Mouse (Mus musculus) forebrain, embryonic 15.5 days (tissue): Measurements from ENCODE around the gene Map3k12. TPM values are rescaled to one million over a fixed set of nuclear protein-coding genes. Genes with fewer than 3 reads are reported as not detected.

ENCODE experiments used
- ATAC-seq: fragments of 200-750 bp; cut with Nextera tagmentation; replicated peaks from 2 replicates; pipeline ENCODE4 v1.8.0; 2017; ENCODE audit warnings: mild to moderate bottlenecking, moderate TSS enrichment, moderate library complexity
- H3K27ac ChIP-seq: fragments of 300-500 bp; sonication (generic); replicated peaks from 2 replicates; pipeline ENCODE4 v1.5.1; 2015; ENCODE audit warnings: mild to moderate bottlenecking, inconsistent platforms
- H3K27me3 ChIP-seq: fragments of 300-500 bp; sonication (generic); 2 replicates; pipeline ENCODE4 v1.6.1; 2015; ENCODE audit warnings: inconsistent platforms
- H3K36me3 ChIP-seq: fragments of 300-500 bp; sonication (generic); 2 replicates; pipeline ENCODE4 v1.6.1; 2015; ENCODE audit warnings: mild to moderate bottlenecking, inconsistent platforms
- H3K4me1 ChIP-seq: fragments of 300-500 bp; sonication (generic); 2 replicates; pipeline ENCODE4 v1.6.1; 2015; ENCODE audit warnings: inconsistent platforms
- H3K4me2 ChIP-seq: fragments of 300-500 bp; sonication (generic); replicated peaks from 2 replicates; pipeline ENCODE4 v1.6.1; 2015; ENCODE audit warnings: mild to moderate bottlenecking, inconsistent platforms
- H3K4me3 ChIP-seq: fragments of 300-500 bp; sonication (generic); 2 replicates; pipeline ENCODE4 v1.5.1; 2015; ENCODE audit warnings: mild to moderate bottlenecking, inconsistent platforms
- H3K9ac ChIP-seq: fragments of 300-500 bp; sonication (generic); replicated peaks from 2 replicates; pipeline ENCODE4 v1.6.1; 2015; ENCODE audit warnings: mild to moderate bottlenecking, inconsistent platforms
- H3K9me3 ChIP-seq: fragments of 300-500 bp; sonication (generic); 2 replicates; pipeline ENCODE4 v1.6.1; 2016; ENCODE audit warnings: inconsistent platforms
- WGBS: fragments of 180-500 bp; shearing (Covaris S2); methylation state at CpG from one replicate; pipeline ENCODE4 v1.1.7; 2015; ENCODE audit warnings: mixed read lengths; 5-methylcytosine and 5-hydroxymethylcytosine counted together
- polyA plus RNA-seq: library from polyadenylated mRNA; unstranded; fragments of >200 nt; fragmentation: Nextera tagmentation; extraction: Ambion mirVana; gene quantifications from 2 replicates; pipeline ENCODE4 v1.2.1, GENCODE M21; 2015

Map3k12 gene
- polyA plus RNA-seq = 55.3 and 55.9 TPM in 2 replicates

- WGBS = under 1% methylated on average over 43 of the region's 43 CpGs
- H3K4me1 ChIP-seq = peaks cover 51% of the 10 kb centered on the region
Measured at GRCm38 (mm10) chr15:102516728-102517404, at the start of gene Map3k12. Gene Map3k12, minus strand, starts transcription at chr15:102517064.

GRCm38 (mm10) chr15:102563681-102564080 lies 46.8 kb upstream of the Map3k12 start:
- H3K27ac ChIP-seq = no peak overlapping the region
- 54% methylated on average over 5 of the region's 5 CpGs for WGBS
- H3K4me2 ChIP-seq = no peak overlapping the region

More at GRCm38 (mm10) chr15:102516728-102517404, at the start of gene Map3k12:
- Histone ChIP-seq H3K9me3 (no peaks in the 10 kb centered on the region), H3K36me3 (peaks cover 12% of the 10 kb centered on the region; the same call in 1 of the 2 replicates), H3K4me2 (peak within 1 kb of the TSS; percentile 85), H3K27me3 (no peaks in the 10 kb centered on the region), H3K4me3 (peak within 1 kb of the TSS; percentile 76), H3K27ac (peak within 1 kb of the TSS; percentile 100), H3K9ac (peak within 1 kb of the TSS; percentile 88)
- ATAC-seq = peak; percentile 6; the same call in 1 of the 2 replicates

GRCm38 (mm10) chr15:102563061-102563460 lies 46.2 kb upstream of the Map3k12 start:
- H3K27ac ChIP-seq = peak overlapping the region; percentile 1; the same call in 1 of the 2 replicates
- no peak overlapping the region for H3K4me2 ChIP-seq
- no peaks in the 10 kb centered on the region for H3K4me1 ChIP-seq
- no peak overlapping the region for H3K9ac ChIP-seq
- peaks cover 7% of the 10 kb centered on the region; the same call in 1 of the 2 replicates for H3K36me3 ChIP-seq
- no peaks in the 10 kb centered on the region for H3K27me3 ChIP-seq
- no peak for ATAC-seq
- WGBS = 84% methylated on average over 3 of the region's 3 CpGs
- no peak overlapping the region for H3K4me3 ChIP-seq
- no peaks in the 10 kb centered on the region for H3K9me3 ChIP-seq

More at GRCm38 (mm10) chr15:102563681-102564080, 46.8 kb upstream of the Map3k12 start:
- no peak overlapping the region for H3K9ac ChIP-seq
- ATAC-seq = no peak
- no peaks in the 10 kb centered on the region for H3K9me3 ChIP-seq
- H3K4me3 ChIP-seq = no peak overlapping the region
- H3K4me1 ChIP-seq = no peaks in the 10 kb centered on the region
- H3K36me3 ChIP-seq = peaks cover 7% of the 10 kb centered on the region; the same call in 1 of the 2 replicates
- no peaks in the 10 kb centered on the region for H3K27me3 ChIP-seq

- peaks cover 7% of the 10 kb centered on the region; the same call in 1 of the 2 replicates for H3K36me3 ChIP-seq
- no peaks in the 10 kb centered on the region for H3K27me3 ChIP-seq
- 85% methylated on average over 1 of the region's 1 CpGs for WGBS
- no peak overlapping the region for H3K4me3 ChIP-seq
- no peaks in the 10 kb centered on the region for H3K4me1 ChIP-seq
- H3K9me3 ChIP-seq = no peaks in the 10 kb centered on the region
- no peak overlapping the region for H3K9ac ChIP-seq
- no peak for ATAC-seq
- no peak overlapping the region for H3K4me2 ChIP-seq
- peak overlapping the region; percentile 1; the same call in 1 of the 2 replicates for H3K27ac ChIP-seq
Measured at GRCm38 (mm10) chr15:102562491-102562890, 45.6 kb upstream of the Map3k12 start.

GRCm38 (mm10) chr15:102557580-102557979 lies 40.7 kb upstream of the Map3k12 start:
- ATAC-seq = no peak
- no peak overlapping the region for H3K9ac ChIP-seq
- H3K4me3 ChIP-seq = no peak overlapping the region
- no peaks in the 10 kb centered on the region for H3K4me1 ChIP-seq
- H3K27me3 ChIP-seq = no peaks in the 10 kb centered on the region
- H3K4me2 ChIP-seq = no peak overlapping the region
- H3K36me3 ChIP-seq = peaks cover 29% of the 10 kb centered on the region
- no peaks in the 10 kb centered on the region for H3K9me3 ChIP-seq
- no peak overlapping the region for H3K27ac ChIP-seq

- no peaks in the 10 kb centered on the region for H3K27me3 ChIP-seq
- no peaks in the 10 kb centered on the region for H3K9me3 ChIP-seq
- 96% methylated on average over 1 of the region's 1 CpGs for WGBS
- H3K4me3 ChIP-seq = no peak overlapping the region
- H3K36me3 ChIP-seq = peaks cover 43% of the 10 kb centered on the region
- H3K4me2 ChIP-seq = no peak overlapping the region
- ATAC-seq = no peak
- no peak overlapping the region for H3K27ac ChIP-seq
- no peaks in the 10 kb centered on the region for H3K4me1 ChIP-seq
- no peak overlapping the region for H3K9ac ChIP-seq
Measured at GRCm38 (mm10) chr15:102555581-102555980, 38.7 kb upstream of the Map3k12 start.

GRCm38 (mm10) chr15:102552599-102552998 lies 35.7 kb upstream of the Map3k12 start:
- Histone ChIP-seq H3K27ac (no peak overlapping the region), H3K4me1 (peaks cover under 1% of the 10 kb centered on the region; the same call in 1 of the 2 replicates), H3K9ac (no peak overlapping the region), H3K4me3 (no peak overlapping the region), H3K4me2 (no peak overlapping the region), H3K27me3 (no peaks in the 10 kb centered on the region), H3K9me3 (no peaks in the 10 kb centered on the region), H3K36me3 (peaks cover 43% of the 10 kb centered on the region)
- ATAC-seq = no peak
- 94% methylated on average over 5 of the region's 5 CpGs for WGBS

GRCm38 (mm10) chr15:102547478-102547877 lies 30.6 kb upstream of the Map3k12 start:
- H3K4me1 ChIP-seq = peaks cover 15% of the 10 kb centered on the region
- peaks cover 43% of the 10 kb centered on the region for H3K36me3 ChIP-seq
- no peaks in the 10 kb centered on the region for H3K9me3 ChIP-seq
- 54% methylated on average over 3 of the region's 3 CpGs for WGBS
- H3K9ac ChIP-seq = no peak overlapping the region
- no peak overlapping the region for H3K4me2 ChIP-seq
- ATAC-seq = peak; percentile 71
- peak overlapping the region; percentile 89 for H3K27ac ChIP-seq
- no peak overlapping the region for H3K4me3 ChIP-seq
- H3K27me3 ChIP-seq = no peaks in the 10 kb centered on the region

GRCm38 (mm10) chr15:102546677-102547427 lies 30.0 kb upstream of the Map3k12 start:
- H3K4me2 ChIP-seq = no peak overlapping the region
- H3K4me1 ChIP-seq = peaks cover 15% of the 10 kb centered on the region
- H3K36me3 ChIP-seq = peaks cover 42% of the 10 kb centered on the region
- H3K9me3 ChIP-seq = no peaks in the 10 kb centered on the region
- H3K9ac ChIP-seq = no peak overlapping the region
- no peak overlapping the region for H3K4me3 ChIP-seq
- peak; percentile 89 for ATAC-seq
- 62% methylated on average over 3 of the region's 3 CpGs for WGBS
- H3K27me3 ChIP-seq = no peaks in the 10 kb centered on the region
- H3K27ac ChIP-seq = peak overlapping the region; percentile 89

- H3K27ac ChIP-seq = peak overlapping the region; percentile 89
- peaks cover 38% of the 10 kb centered on the region for H3K36me3 ChIP-seq
- WGBS = 80% methylated on average over 3 of the region's 3 CpGs
- H3K4me3 ChIP-seq = no peak overlapping the region
- peak; percentile 24; the same call in 1 of the 2 replicates for ATAC-seq
- no peaks in the 10 kb centered on the region for H3K27me3 ChIP-seq
- no peak overlapping the region for H3K9ac ChIP-seq
- no peaks in the 10 kb centered on the region for H3K9me3 ChIP-seq
- peaks cover 15% of the 10 kb centered on the region for H3K4me1 ChIP-seq
- no peak overlapping the region for H3K4me2 ChIP-seq
Measured at GRCm38 (mm10) chr15:102546246-102546645, 29.4 kb upstream of the Map3k12 start.

- H3K27me3 ChIP-seq = no peaks in the 10 kb centered on the region
- no peak overlapping the region for H3K4me3 ChIP-seq
- 72% methylated on average over 4 of the region's 4 CpGs for WGBS
- no peak for ATAC-seq
- H3K27ac ChIP-seq = peak overlapping the region; percentile 51
- H3K9ac ChIP-seq = no peak overlapping the region
- H3K9me3 ChIP-seq = no peaks in the 10 kb centered on the region
- peaks cover 49% of the 10 kb centered on the region for H3K36me3 ChIP-seq
- no peak overlapping the region for H3K4me2 ChIP-seq
- H3K4me1 ChIP-seq = peaks cover 15% of the 10 kb centered on the region
Measured at GRCm38 (mm10) chr15:102544801-102545200, 27.9 kb upstream of the Map3k12 start.

GRCm38 (mm10) chr15:102533926-102534325 lies 17.1 kb upstream of the Map3k12 start:
- peaks cover 74% of the 10 kb centered on the region for H3K36me3 ChIP-seq

More at GRCm38 (mm10) chr15:102533926-102534325, 17.1 kb upstream of the Map3k12 start:
- H3K27me3 ChIP-seq = no peaks in the 10 kb centered on the region
- no peaks in the 10 kb centered on the region for H3K9me3 ChIP-seq
- no peaks in the 10 kb centered on the region for H3K4me1 ChIP-seq
- WGBS = 93% methylated on average over 7 of the region's 7 CpGs
- H3K27ac ChIP-seq = no peak overlapping the region
- no peak overlapping the region for H3K4me2 ChIP-seq
- no peak overlapping the region for H3K9ac ChIP-seq
- no peak overlapping the region for H3K4me3 ChIP-seq
- ATAC-seq = no peak
